Mouse (Mus musculus) neural tube, embryonic 12.5 days (tissue): ENCODE results near the gene Slc44a4. TPM values are rescaled to one million over a fixed set of nuclear protein-coding genes. Genes with fewer than 3 reads are reported as not detected.
"Not testable (repeated sequence)": the region's sequence is repeated elsewhere in the genome, so short reads cannot be mapped to it uniquely, and the experiment has no call there.

Source experiments
- ATAC-seq: fragments of 200-750 bp; cut with Nextera tagmentation; 2 replicates; pipeline ENCODE4 v1.8.0; 2017; ENCODE audit warnings: low read depth, mild to moderate bottlenecking, moderate TSS enrichment, moderate library complexity; ENCODE audit not compliant: low FRiP score
- H3K27ac ChIP-seq: fragments of 300-500 bp; sonication (generic); 2 replicates; pipeline ENCODE4 v1.5.1; 2016
- H3K27me3 ChIP-seq: fragments of 300-500 bp; sonication (generic); replicated peaks from 2 replicates; pipeline ENCODE4 v1.6.1; 2016; ENCODE audit warnings: mild to moderate bottlenecking
- H3K36me3 ChIP-seq: fragments of 300-500 bp; sonication (generic); 2 replicates; pipeline ENCODE4 v1.6.1; 2016; ENCODE audit warnings: mild to moderate bottlenecking
- H3K4me1 ChIP-seq: fragments of 300-500 bp; sonication (generic); 2 replicates; pipeline ENCODE4 v1.6.1; 2016
- H3K4me2 ChIP-seq: fragments of 300-500 bp; sonication (generic); replicated peaks from 2 replicates; pipeline ENCODE4 v1.6.1; 2016; ENCODE audit warnings: mild to moderate bottlenecking
- H3K4me3 ChIP-seq: fragments of 300-500 bp; sonication (generic); 2 replicates; pipeline ENCODE4 v1.5.1; 2016
- H3K9ac ChIP-seq: fragments of 300-500 bp; sonication (generic); 2 replicates; pipeline ENCODE4 v1.6.1; 2016; ENCODE audit warnings: mild to moderate bottlenecking
- H3K9me3 ChIP-seq: fragments of 300-500 bp; sonication (generic); 2 replicates; pipeline ENCODE4 v1.6.1; 2016; ENCODE audit warnings: mild to moderate bottlenecking
- WGBS: fragments of 180-500 bp; shearing (Covaris S2); methylation state at CpG from one replicate; pipeline ENCODE4 v1.1.7; 2016; 5-methylcytosine and 5-hydroxymethylcytosine counted together
- polyA plus RNA-seq: library from polyadenylated mRNA; unstranded; fragments of >200 nt; fragmentation: Nextera tagmentation; extraction: Ambion mirVana; gene quantifications from 2 replicates; pipeline ENCODE4 v1.2.1, GENCODE M21; 2016

The Slc44a4 gene
- polyA plus RNA-seq, 1 experiment from 2014 or later: not detected

DNA sequence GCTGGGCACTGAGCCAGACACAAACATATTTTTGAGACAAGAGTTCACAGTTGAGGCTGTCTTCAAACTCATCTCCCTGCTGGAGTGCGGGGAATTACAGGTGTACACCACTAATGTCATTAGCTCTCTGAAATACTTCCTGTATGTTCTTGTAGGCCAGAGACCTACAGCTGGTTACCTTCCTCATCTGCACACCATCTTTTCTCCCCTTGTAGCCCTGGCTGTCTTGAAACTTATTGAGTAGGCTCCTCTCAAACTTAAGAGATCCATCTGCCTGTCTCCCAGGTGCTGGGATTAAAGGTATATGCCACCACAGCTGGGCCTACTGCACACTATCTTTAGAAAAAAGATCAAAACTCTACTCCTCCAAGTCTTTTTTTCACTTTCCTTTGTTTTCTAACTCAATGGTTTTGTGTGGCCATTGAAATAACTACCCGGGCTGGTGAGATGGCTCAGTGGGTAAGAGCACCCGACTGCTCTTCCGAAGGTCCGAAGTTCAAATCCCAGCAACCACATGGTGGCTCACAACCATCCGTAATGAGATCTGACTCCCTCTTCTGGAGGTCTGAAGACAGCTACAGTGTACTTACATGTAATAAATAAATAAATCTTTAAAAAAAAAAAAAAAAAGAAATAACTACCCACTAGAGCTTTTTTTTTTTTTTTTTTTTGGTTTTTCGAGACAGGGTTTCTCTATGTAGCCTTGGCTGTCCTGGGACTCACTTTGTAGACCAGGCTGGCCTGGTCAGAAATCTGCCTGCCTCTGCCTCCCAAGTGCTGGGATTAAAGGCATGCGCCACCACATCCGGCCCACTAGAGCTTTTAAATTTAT, 34.7 kb downstream of the Slc44a4 start:
- H3K36me3 ChIP-seq: peaks cover 18% of the 10 kb centered on the region
- H3K9ac ChIP-seq, ATAC-seq, H3K4me1 ChIP-seq, H3K27ac ChIP-seq, H3K27me3 ChIP-seq, H3K4me3 ChIP-seq, H3K9me3 ChIP-seq: not testable (repeated sequence)
- 62% methylated on average over 9 of the region's 9 CpGs for WGBS
- 0 out of 2 replicates have a peak overlapping the region, but pooled peaks have one; percentile 26 for H3K4me2 ChIP-seq

DNA sequence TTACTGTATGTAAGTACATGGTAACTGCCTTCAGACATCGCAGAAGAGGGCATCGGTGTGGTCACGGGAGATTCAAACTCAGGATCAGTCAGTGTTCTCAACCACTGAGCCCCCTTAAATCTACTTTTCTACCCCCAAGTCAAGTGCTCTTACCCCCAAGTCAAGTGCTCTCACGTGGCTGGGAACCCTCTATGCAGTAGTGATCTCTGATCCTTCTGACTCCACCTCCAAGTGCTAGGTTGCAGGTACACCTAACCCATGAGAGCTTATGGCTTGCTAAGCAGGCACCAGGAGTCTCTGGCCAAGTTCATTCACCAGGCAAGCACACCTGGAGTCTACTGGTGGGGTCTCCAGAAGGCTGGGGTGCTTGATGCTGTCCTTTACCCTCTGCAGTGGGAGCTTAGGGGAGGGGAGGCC, 35.3 kb downstream of the Slc44a4 start:
- Histone ChIP-seq H3K9ac (no peak overlapping the region), H3K4me1 (peaks cover 9% of the 10 kb centered on the region; the same call in 1 of the 2 replicates), H3K27me3 (no peaks in the 10 kb centered on the region), H3K4me3 (no peak overlapping the region; the same call in 1 of the 2 replicates), H3K27ac (no peak overlapping the region), H3K4me2 (peak overlapping the region; percentile 26), H3K36me3 (peaks cover 18% of the 10 kb centered on the region), H3K9me3 (no peaks in the 10 kb centered on the region)
- ATAC-seq: no peak
- WGBS: 34% methylated on average over 4 of the region's 4 CpGs

DNA sequence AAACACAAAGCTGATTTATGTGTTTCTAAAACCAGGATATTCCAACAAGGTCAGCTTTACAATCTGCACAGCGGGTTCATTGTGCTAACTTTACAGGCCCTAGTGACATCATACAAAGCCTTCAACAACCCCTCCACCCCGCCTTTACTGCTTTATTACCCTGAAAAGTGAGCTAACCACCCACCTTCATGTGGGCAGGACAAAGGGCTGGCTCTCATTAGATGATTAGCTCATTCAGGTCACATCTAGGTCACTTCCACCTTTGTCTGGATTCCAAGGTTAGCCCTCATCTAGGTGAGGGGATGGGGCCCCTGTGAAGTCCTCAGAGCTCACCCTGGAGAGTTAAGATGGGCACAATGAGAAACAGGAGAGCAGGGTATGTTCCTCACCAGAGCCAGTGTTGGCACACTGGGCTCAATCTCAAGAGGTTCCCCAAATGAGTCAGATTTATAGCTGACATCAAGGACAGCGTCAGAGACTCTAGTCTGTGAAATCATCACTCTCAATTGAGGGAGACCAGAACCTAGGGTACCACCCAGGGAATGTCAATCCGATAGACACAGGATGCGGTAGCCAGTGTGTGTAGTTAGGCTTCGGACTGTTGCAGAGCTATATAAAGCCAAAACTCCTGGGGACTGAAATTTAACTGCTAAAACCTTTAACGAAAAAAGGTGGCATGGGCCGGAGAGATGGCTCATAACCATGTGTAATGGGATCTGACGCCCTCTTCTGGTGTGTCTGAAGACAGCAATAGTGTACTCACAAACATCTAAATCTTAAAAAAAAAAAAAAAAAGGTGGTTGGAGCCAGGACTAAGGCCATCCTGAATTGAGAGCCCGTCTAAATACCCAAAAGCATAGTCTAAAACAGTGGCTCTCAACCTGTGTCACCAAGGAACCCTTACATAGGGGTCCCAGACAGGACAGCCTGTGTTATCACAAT, 36.5 kb downstream of the Slc44a4 start:
- peak overlapping the region; percentile 93 for H3K9ac ChIP-seq
- H3K27ac ChIP-seq: peak overlapping the region; percentile 75
- ATAC-seq: no peak
- H3K36me3 ChIP-seq: peaks cover 18% of the 10 kb centered on the region
- no peaks in the 10 kb centered on the region for H3K9me3 ChIP-seq
- peak overlapping the region; percentile 70 for H3K4me3 ChIP-seq
- H3K27me3 ChIP-seq: peaks cover 12% of the 10 kb centered on the region
- H3K4me2 ChIP-seq: peak overlapping the region; percentile 84
- H3K4me1 ChIP-seq: peaks cover 9% of the 10 kb centered on the region; the same call in 1 of the 2 replicates
- WGBS: 15% methylated on average over 10 of the region's 10 CpGs

DNA sequence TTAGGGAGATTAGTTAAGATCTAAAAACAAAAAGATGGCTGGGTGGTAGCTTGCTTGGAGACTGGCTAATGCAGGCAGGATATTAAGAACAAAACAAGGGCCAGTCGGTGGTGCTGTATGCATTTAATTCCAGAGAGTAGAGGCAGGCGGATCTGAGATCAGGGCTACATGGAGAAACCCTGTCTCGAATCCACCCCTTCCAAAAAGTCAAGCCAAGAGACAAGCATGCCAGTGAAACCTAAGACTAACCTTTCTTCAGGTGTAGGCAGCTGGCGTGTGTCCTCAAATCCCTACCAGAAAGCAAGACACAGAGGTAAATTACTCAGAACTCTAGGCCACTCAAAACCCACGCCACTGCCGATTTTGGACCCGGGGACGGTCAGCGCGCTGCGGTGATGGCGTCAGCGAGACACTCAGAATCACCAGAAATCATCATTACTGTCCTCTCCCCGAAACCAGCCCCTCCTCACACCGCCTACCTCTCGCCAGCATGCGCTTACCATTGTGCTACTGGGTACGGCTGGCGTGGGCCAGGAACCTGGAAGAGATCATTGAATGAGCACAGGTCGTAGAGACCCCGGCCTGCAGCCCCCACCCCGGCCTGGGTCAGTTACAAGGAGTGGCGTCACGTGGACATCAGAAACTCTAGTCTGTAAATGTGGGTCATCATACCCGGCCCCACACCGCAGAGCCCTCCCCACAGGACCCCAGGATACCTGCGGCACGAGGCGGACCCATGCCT, 37.5 kb downstream of the Slc44a4 start:
- Histone ChIP-seq H3K9me3 (no peaks in the 10 kb centered on the region), H3K36me3 (peaks cover 18% of the 10 kb centered on the region), H3K27me3 (peaks cover 15% of the 10 kb centered on the region), H3K27ac (peak overlapping the region; percentile 75), H3K4me1 (peaks cover 9% of the 10 kb centered on the region; the same call in 1 of the 2 replicates), H3K4me3 (peak overlapping the region; percentile 70), H3K4me2 (peak overlapping the region; percentile 84), H3K9ac (peak overlapping the region; percentile 93)
- WGBS: under 1% methylated on average over 29 of the region's 29 CpGs
- peak; percentile 67 for ATAC-seq

DNA sequence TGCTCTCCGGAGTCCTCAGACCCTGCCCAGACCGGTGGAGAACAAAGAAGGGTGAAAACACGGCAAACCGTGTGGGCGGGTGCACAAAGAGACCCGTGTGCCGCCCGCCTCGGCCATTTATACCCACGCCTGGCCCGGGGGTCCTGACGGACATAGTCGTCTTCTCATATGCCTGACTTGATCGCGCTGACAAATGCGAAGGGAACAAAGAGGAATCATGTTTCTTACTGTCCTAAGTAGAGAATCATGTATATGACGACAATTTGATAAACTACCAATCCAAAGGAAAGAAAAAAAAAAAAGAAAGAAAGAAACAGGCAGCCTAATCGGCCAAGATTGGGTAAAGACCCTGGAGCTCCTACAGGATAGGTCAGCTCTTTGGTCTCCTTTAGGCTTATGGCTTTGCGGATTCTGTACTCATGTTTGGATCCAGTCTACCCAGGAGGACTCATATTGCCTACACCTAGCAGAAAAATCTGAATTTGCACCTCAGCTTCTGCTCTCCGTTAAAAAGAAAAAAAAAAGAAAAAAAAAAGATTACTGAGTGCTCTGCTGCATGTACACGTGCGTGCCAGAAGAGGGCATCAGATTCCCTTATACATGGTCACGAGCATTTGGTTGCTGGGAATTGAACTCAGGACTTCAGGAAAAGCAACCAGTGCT, 38.2 kb downstream of the Slc44a4 start:
- peaks cover 18% of the 10 kb centered on the region for H3K36me3 ChIP-seq
- under 1% methylated on average over 23 of the region's 23 CpGs for WGBS
- H3K27me3 ChIP-seq: peaks cover 15% of the 10 kb centered on the region
- ATAC-seq: peak; percentile 85
- H3K9me3 ChIP-seq: no peaks in the 10 kb centered on the region
- peaks cover 9% of the 10 kb centered on the region; the same call in 1 of the 2 replicates for H3K4me1 ChIP-seq
- peak overlapping the region; percentile 70 for H3K4me3 ChIP-seq
- H3K4me2 ChIP-seq: peak overlapping the region; percentile 84
- H3K9ac ChIP-seq: peak overlapping the region; percentile 93
- H3K27ac ChIP-seq: peak overlapping the region; percentile 75

DNA sequence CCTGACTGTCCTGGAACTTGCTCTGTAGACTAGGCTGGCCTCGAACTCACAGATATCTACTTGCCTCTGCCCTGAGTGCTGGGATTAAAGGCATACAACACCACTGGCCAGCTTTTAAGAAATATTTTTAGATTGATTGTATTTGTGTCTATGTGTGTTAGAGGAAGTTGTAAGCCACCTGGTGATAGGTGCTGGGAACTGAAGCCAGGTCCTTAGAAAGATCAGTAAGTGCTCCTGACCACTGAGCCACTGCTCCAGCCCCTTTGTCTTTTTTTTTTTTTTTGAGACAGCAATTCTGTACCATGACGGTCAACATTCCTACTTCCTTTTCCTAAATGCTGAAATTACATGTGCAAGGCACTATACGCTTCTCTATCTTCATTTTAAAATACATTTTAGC, 39.0 kb downstream of the Slc44a4 start:
- Histone ChIP-seq H3K9ac (no peak overlapping the region), H3K27me3 (peaks cover 15% of the 10 kb centered on the region), H3K27ac (no peak overlapping the region), H3K4me3 (no peak overlapping the region), H3K4me2 (peak overlapping the region; percentile 84), H3K9me3 (no peaks in the 10 kb centered on the region), H3K4me1 (peaks cover 9% of the 10 kb centered on the region; the same call in 1 of the 2 replicates), H3K36me3 (peaks cover 18% of the 10 kb centered on the region)
- no peak for ATAC-seq
- 93% methylated on average over 3 of the region's 3 CpGs for WGBS

DNA sequence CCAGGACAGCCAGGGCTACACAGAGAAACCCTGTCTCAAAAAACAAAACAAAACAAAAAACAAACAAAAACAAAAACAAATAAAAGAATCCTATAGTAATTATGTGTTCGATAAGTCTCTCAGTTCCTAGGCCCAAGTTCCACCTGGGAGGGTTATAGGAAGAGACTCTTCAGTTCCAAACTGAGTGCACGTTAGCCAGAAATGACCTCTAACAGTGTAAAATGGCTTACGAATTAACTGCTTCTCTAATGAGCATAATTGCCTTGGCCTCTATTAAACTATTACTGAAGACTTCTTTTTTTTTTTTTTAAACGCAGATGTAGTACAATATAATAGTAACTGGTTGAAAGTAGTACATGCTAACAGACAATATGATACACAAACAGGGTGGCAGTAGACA, 39.6 kb downstream of the Slc44a4 start:
- Histone ChIP-seq H3K4me1 (peaks cover 9% of the 10 kb centered on the region; the same call in 1 of the 2 replicates), H3K36me3 (peaks cover 18% of the 10 kb centered on the region), H3K4me3 (no peak overlapping the region), H3K9ac (no peak overlapping the region), H3K27ac (no peak overlapping the region), H3K27me3 (peaks cover 15% of the 10 kb centered on the region), H3K9me3 (no peaks in the 10 kb centered on the region), H3K4me2 (no peak overlapping the region)
- 94% methylated on average over 4 of the region's 4 CpGs for WGBS
- no peak for ATAC-seq

DNA sequence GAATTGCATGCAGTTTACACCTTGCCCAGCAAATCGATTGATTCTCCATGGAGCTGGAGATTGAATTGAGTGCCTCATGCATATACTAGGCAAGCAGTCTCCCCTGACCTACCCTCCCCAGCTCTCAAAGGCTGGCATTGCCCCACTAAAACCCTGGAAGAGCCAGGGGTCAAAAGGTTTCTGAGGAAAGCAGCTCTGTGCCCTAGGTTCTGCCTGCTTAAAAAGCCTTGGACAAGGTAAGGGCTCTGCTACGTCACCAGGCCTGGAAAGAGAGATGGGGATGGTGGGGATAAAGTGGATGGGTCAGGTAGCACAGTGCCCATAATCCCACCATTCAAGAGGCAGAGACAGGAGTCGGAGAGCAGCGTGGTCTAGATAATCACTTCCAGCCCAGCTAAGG, 40.6 kb downstream of the Slc44a4 start:
- peaks cover 12% of the 10 kb centered on the region for H3K36me3 ChIP-seq
- no peaks in the 10 kb centered on the region for H3K9me3 ChIP-seq
- ATAC-seq: no peak
- H3K27ac ChIP-seq: no peak overlapping the region
- 82% methylated on average over 4 of the region's 4 CpGs for WGBS
- H3K4me2 ChIP-seq: no peak overlapping the region
- H3K27me3 ChIP-seq: peaks cover 15% of the 10 kb centered on the region
- no peak overlapping the region for H3K4me3 ChIP-seq
- no peak overlapping the region for H3K9ac ChIP-seq
- H3K4me1 ChIP-seq: peaks cover 14% of the 10 kb centered on the region

DNA sequence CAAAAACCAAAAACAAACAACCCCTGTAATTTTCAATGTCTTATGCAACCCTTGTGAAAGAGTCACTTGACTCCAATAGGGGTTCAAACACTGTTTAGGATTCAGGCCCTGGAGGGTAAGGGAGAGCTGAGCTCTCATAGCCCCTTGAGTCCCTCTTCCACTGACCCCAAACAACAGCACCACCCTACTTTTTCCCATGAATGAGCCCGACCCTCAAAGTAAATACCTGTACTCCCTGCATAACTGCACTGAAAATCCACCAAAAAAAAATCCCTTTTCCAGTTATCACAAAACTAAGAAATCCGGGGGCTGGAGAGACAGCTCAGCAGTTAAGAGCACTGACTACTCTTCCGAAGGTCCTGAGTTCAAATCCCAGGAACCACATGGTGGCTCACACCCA, 41.6 kb downstream of the Slc44a4 start:
- no peaks in the 10 kb centered on the region for H3K9me3 ChIP-seq
- H3K36me3 ChIP-seq: peaks cover 1% of the 10 kb centered on the region
- no peak overlapping the region for H3K4me2 ChIP-seq
- peaks cover 10% of the 10 kb centered on the region for H3K4me1 ChIP-seq
- H3K27ac ChIP-seq: no peak overlapping the region
- 84% methylated on average over 3 of the region's 3 CpGs for WGBS
- peaks cover 15% of the 10 kb centered on the region for H3K27me3 ChIP-seq
- no peak overlapping the region for H3K4me3 ChIP-seq
- ATAC-seq: no peak
- H3K9ac ChIP-seq: no peak overlapping the region

DNA sequence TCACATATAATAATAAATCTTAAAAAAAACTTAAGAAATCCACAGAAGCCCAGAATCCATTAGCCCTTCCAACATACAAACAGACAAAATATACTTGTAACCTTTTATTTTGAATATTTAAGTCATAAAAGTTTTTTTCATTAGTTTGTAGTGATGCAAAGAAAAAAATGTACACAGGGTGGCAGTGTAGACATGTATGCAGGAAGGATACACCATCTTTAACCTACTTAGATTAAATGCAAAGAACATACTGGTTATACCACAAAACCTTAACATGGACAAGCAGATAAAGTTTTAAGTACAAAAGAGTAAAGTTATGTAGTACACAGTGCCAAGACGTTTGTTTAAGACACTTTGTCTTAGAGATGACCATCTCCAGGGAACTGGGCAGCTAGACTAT, 42.1 kb downstream of the Slc44a4 start:
- Histone ChIP-seq H3K9me3 (no peaks in the 10 kb centered on the region), H3K36me3 (no peaks in the 10 kb centered on the region; the same call in 1 of the 2 replicates), H3K4me1 (peaks cover 9% of the 10 kb centered on the region), H3K9ac (no peak overlapping the region), H3K4me2 (no peak overlapping the region), H3K4me3 (no peak overlapping the region), H3K27ac (no peak overlapping the region), H3K27me3 (peaks cover 19% of the 10 kb centered on the region)
- 57% methylated on average over 1 of the region's 1 CpGs for WGBS
- ATAC-seq: no peak

DNA sequence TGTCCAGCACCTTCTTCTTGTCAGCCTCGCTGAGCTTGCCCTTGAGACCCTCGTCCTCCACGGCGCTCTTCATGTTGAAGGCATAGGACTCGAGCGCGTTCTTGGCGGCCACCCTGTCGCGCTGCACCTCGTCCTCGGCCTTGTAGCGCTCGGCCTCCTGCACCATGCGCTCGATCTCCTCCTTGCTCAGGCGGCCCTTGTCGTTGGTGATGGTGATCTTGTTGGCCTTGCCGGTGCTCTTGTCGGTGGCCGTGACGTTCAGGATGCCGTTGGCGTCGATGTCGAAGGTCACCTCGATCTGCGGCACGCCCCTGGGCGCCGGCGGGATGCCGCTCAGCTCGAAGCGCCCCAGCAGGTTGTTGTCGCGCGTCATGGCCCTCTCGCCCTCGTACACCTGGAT, 43.0 kb downstream of the Slc44a4 start:
- H3K27me3 ChIP-seq: peaks cover 20% of the 10 kb centered on the region

More for the DNA sequence above, 43.0 kb downstream of the Slc44a4 start:
- not testable (repeated sequence) for H3K27ac ChIP-seq, H3K36me3 ChIP-seq, ATAC-seq, H3K9ac ChIP-seq, H3K9me3 ChIP-seq, H3K4me3 ChIP-seq, H3K4me2 ChIP-seq, H3K4me1 ChIP-seq
- 19% methylated on average over 35 of the region's 40 CpGs for WGBS
